Mouse (Mus musculus) liver, embryonic 15.5 days (tissue): Measurements from ENCODE around the gene Slc22a8. TPM values are rescaled to one million over a fixed set of nuclear protein-coding genes. Genes with fewer than 3 reads are reported as not detected.
A peak's percentile ranks its signal among the peaks of the same experiment; 100 is the strongest.

Experiments
- ATAC-seq: fragments of 200-750 bp; cut with Nextera tagmentation; 2 replicates; pipeline ENCODE4 v1.8.0; 2017; ENCODE audit warnings: moderate number of reproducible peaks, mild to moderate bottlenecking, moderate library complexity; ENCODE audit not compliant: insufficient read depth
- H3K27ac ChIP-seq: fragments of 300-500 bp; sonication (generic); replicated peaks from 2 replicates; pipeline ENCODE4 v1.5.1; 2015; ENCODE audit warnings: mild to moderate bottlenecking, inconsistent platforms
- H3K27me3 ChIP-seq: fragments of 300-500 bp; sonication (generic); 2 replicates; pipeline ENCODE4 v1.6.1; 2015; ENCODE audit warnings: mild to moderate bottlenecking, inconsistent platforms
- H3K36me3 ChIP-seq: fragments of 300-500 bp; sonication (generic); replicated peaks from 2 replicates; pipeline ENCODE4 v1.6.1; 2015; ENCODE audit warnings: moderate library complexity, mild to moderate bottlenecking, inconsistent platforms
- H3K4me1 ChIP-seq: fragments of 300-500 bp; sonication (generic); replicated peaks from 2 replicates; pipeline ENCODE4 v1.6.1; 2015; ENCODE audit warnings: inconsistent platforms
- H3K4me2 ChIP-seq: fragments of 300-500 bp; sonication (generic); 2 replicates; pipeline ENCODE4 v1.6.1; 2015; ENCODE audit warnings: moderate library complexity, mild to moderate bottlenecking, inconsistent platforms
- H3K4me3 ChIP-seq: fragments of 300-500 bp; sonication (generic); replicated peaks from 2 replicates; pipeline ENCODE4 v1.5.1; 2015; ENCODE audit warnings: mild to moderate bottlenecking, inconsistent platforms
- H3K9ac ChIP-seq: fragments of 300-500 bp; sonication (generic); 2 replicates; pipeline ENCODE4 v1.6.1; 2015; ENCODE audit warnings: moderate library complexity, mild to moderate bottlenecking, inconsistent platforms
- H3K9me3 ChIP-seq: fragments of 300-500 bp; sonication (generic); replicated peaks from 2 replicates; pipeline ENCODE4 v1.6.1; 2016; ENCODE audit warnings: inconsistent platforms
- WGBS: fragments of 180-500 bp; shearing (Covaris S2); methylation state at CpG from one replicate; pipeline ENCODE4 v1.1.7; 2015; ENCODE audit warnings: mixed read lengths; ENCODE audit not compliant: insufficient replicate concordance; 5-methylcytosine and 5-hydroxymethylcytosine counted together
- polyA plus RNA-seq: library from polyadenylated mRNA; unstranded; fragments of >200 nt; fragmentation: Nextera tagmentation; extraction: Ambion mirVana; gene quantifications from 2 replicates; pipeline ENCODE4 v1.2.1, GENCODE M21; 2015

Slc22a8 gene
- 2.1 and 2.3 TPM in 2 replicates for polyA plus RNA-seq

DNA sequence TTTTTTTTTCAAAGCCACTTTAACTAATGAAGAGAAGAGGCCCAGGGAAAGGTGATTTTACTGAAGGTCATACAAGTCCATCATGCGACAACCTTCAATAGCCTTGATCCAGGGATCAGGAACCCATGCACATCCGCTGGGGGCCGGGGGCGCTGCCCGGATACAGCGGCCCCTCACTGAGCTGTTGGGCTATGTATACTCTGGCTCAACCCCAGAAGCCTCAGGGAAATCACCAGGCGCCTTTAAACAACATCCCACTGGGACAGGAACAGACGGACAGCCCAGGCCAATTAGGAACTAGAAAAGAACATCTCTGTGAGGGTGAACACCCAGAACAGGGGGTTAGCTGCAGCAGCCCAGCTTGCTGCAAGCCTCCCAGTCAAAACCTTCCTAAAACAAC lies at the start of gene Slc22a8:
Gene Slc22a8 (plus strand): TSS at position 301 of the 400 bp plus-strand sequence.
- 71% methylated on average over 8 of the region's 8 CpGs for WGBS
- no peaks in the 10 kb centered on the region for H3K9me3 ChIP-seq
- H3K27me3 ChIP-seq = no peaks in the 10 kb centered on the region
- no peak within 1 kb of the TSS for H3K9ac ChIP-seq
- no peak within 1 kb of the TSS for H3K4me2 ChIP-seq
- H3K4me3 ChIP-seq = no peak within 1 kb of the TSS
- no peak for ATAC-seq
- H3K36me3 ChIP-seq = no peaks in the 10 kb centered on the region
- peaks cover 31% of the 10 kb centered on the region for H3K4me1 ChIP-seq
- H3K27ac ChIP-seq = peak within 1 kb of the TSS; percentile 14; the same call in 1 of the 2 replicates

GRCm38 (mm10) chr19:8558897-8559296 lies 32.2 kb upstream of the Slc22a8 start:
- H3K36me3 ChIP-seq = no peaks in the 10 kb centered on the region
- H3K27ac ChIP-seq = no peak overlapping the region
- H3K4me1 ChIP-seq = no peaks in the 10 kb centered on the region
- no peak overlapping the region for H3K4me2 ChIP-seq
- H3K4me3 ChIP-seq = no peak overlapping the region
- no peaks in the 10 kb centered on the region for H3K27me3 ChIP-seq
- WGBS = 45% methylated on average over 2 of the region's 2 CpGs
- no peak overlapping the region for H3K9ac ChIP-seq
- no peak for ATAC-seq
- no peaks in the 10 kb centered on the region for H3K9me3 ChIP-seq

- Histone ChIP-seq H3K4me3 (no peak overlapping the region), H3K27ac (no peak overlapping the region), H3K36me3 (no peaks in the 10 kb centered on the region), H3K4me2 (no peak overlapping the region), H3K9ac (no peak overlapping the region), H3K27me3 (no peaks in the 10 kb centered on the region), H3K4me1 (0 out of 2 replicates have a peak, but pooled peaks cover 2% of the 10 kb centered on the region), H3K9me3 (no peaks in the 10 kb centered on the region)
- WGBS = 48% methylated on average over 2 of the region's 2 CpGs
- no peak for ATAC-seq
Observed at GRCm38 (mm10) chr19:8564021-8564420, 27.0 kb upstream of the Slc22a8 start.

DNA sequence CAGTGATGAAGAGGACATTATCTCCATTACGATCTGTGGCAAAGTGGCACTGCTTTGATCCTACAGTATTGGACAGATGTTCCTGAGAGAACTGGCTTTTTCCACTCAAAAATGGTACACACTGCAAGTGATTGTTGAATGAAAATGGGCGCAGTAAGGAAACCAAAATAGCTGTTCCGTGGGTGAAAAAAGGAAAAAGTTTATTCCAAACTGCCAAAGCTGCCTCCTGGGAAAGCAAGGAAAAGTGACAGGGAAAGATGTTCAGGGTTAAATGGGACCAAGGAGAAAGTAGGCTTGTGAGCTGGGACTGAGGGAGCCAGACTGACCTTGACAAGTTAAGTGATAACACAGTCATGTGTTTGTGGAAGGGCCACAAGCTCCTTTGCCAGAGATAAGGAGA lies 26.6 kb upstream of the Slc22a8 start:
- Histone ChIP-seq H3K9me3 (no peaks in the 10 kb centered on the region), H3K27me3 (no peaks in the 10 kb centered on the region), H3K4me2 (no peak overlapping the region), H3K27ac (no peak overlapping the region), H3K36me3 (no peaks in the 10 kb centered on the region), H3K9ac (no peak overlapping the region), H3K4me1 (peaks cover 2% of the 10 kb centered on the region; the same call in 1 of the 2 replicates), H3K4me3 (no peak overlapping the region)
- ATAC-seq = no peak
- WGBS = 61% methylated on average over 3 of the region's 3 CpGs

GRCm38 (mm10) chr19:8565262-8565661 lies 25.8 kb upstream of the Slc22a8 start:
- H3K27me3 ChIP-seq = no peaks in the 10 kb centered on the region
- H3K9ac ChIP-seq = no peak overlapping the region
- no peaks in the 10 kb centered on the region for H3K9me3 ChIP-seq
- no peak for ATAC-seq
- H3K4me2 ChIP-seq = no peak overlapping the region
- H3K4me1 ChIP-seq = peaks cover 2% of the 10 kb centered on the region; the same call in 1 of the 2 replicates
- H3K4me3 ChIP-seq = no peak overlapping the region
- no peak overlapping the region for H3K27ac ChIP-seq
- no peaks in the 10 kb centered on the region for H3K36me3 ChIP-seq
- 29% methylated on average over 2 of the region's 2 CpGs for WGBS

DNA sequence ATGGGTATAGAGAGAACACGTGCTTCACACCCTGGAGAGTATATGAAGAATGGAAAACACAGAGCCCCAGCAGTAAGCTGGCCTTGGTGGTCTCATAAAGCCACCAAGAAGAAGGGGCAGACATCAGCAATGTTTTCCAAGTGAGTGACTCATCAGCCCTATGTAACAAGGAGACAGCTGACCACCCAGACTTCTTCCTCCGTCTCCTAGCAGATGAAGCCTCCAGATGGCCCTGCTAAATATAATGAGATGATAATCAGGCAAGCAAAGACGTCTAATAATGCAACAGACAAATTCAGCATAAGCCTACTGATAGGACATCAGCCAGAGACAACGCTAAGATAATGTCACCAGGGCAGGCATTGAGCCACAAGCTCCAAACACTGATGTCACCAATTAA lies 25.1 kb upstream of the Slc22a8 start:
- Histone ChIP-seq H3K9me3 (no peaks in the 10 kb centered on the region), H3K27ac (no peak overlapping the region), H3K9ac (no peak overlapping the region), H3K4me1 (peaks cover 2% of the 10 kb centered on the region; the same call in 1 of the 2 replicates), H3K4me3 (no peak overlapping the region), H3K36me3 (no peaks in the 10 kb centered on the region), H3K27me3 (no peaks in the 10 kb centered on the region), H3K4me2 (no peak overlapping the region)
- no peak for ATAC-seq
- 25% methylated on average over 4 of the region's 4 CpGs for WGBS

- H3K27me3 ChIP-seq = no peaks in the 10 kb centered on the region
- H3K9me3 ChIP-seq = no peaks in the 10 kb centered on the region
- no peak overlapping the region for H3K4me2 ChIP-seq
- H3K9ac ChIP-seq = no peak overlapping the region
- H3K4me1 ChIP-seq = peaks cover 2% of the 10 kb centered on the region; the same call in 1 of the 2 replicates
- no peak overlapping the region for H3K27ac ChIP-seq
- WGBS = 37% methylated on average over 13 of the region's 13 CpGs
- no peak overlapping the region for H3K4me3 ChIP-seq
- no peaks in the 10 kb centered on the region for H3K36me3 ChIP-seq
- ATAC-seq = no peak
Observed at GRCm38 (mm10) chr19:8567104-8567880, 23.8 kb upstream of the Slc22a8 start.

GRCm38 (mm10) chr19:8569453-8569863 lies 21.6 kb upstream of the Slc22a8 start:
- Histone ChIP-seq H3K27me3 (no peaks in the 10 kb centered on the region), H3K4me3 (no peak overlapping the region), H3K9me3 (no peaks in the 10 kb centered on the region), H3K36me3 (no peaks in the 10 kb centered on the region), H3K9ac (no peak overlapping the region), H3K4me1 (peaks cover 2% of the 10 kb centered on the region; the same call in 1 of the 2 replicates), H3K4me2 (peak overlapping the region; percentile 33), H3K27ac (no peak overlapping the region)
- ATAC-seq = no peak
- 11% methylated on average over 14 of the region's 14 CpGs for WGBS

DNA sequence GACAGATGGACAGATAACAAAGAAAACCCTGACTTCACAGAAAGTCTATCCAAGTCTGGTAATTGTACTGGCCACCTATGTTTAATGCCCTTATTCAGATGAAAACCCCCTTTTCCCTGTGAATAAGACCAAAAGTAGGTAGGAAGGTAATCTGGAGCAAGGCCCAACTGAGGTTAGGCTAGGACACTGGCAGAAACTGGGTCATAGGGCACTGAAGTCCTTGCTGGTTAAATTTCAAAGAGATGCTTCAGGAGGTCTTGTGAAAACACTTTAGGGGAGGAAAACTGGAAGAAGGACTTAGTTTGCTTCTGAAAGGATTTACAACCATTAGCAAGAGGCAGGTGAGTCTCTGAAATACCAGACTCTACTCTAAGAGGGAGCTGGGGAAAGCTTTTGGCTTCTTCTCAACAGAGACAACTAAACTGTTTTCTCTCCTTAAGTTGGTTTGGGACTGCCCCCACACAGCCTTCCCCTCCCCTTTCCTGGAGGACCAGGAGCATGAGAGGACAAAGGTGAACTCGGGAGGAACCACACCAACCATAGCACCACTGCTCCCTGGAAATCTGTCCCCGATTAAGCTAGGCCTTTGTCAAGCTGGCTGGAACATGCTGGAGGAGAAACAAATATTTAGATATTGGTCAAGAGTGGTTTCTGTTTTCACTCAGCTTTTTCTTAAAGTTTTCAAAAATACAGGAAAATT lies 20.6 kb upstream of the Slc22a8 start:
- Histone ChIP-seq H3K4me2 (no peak overlapping the region), H3K36me3 (no peaks in the 10 kb centered on the region), H3K4me1 (no peaks in the 10 kb centered on the region; the same call in 1 of the 2 replicates), H3K9ac (no peak overlapping the region), H3K4me3 (no peak overlapping the region), H3K27me3 (no peaks in the 10 kb centered on the region), H3K27ac (no peak overlapping the region), H3K9me3 (no peaks in the 10 kb centered on the region)
- WGBS = 62% methylated on average over 2 of the region's 2 CpGs
- ATAC-seq = no peak

GRCm38 (mm10) chr19:8571746-8572145 lies 19.3 kb upstream of the Slc22a8 start:
- Histone ChIP-seq H3K9ac (no peak overlapping the region), H3K9me3 (no peaks in the 10 kb centered on the region), H3K27ac (no peak overlapping the region), H3K4me3 (no peak overlapping the region), H3K4me2 (no peak overlapping the region), H3K27me3 (no peaks in the 10 kb centered on the region), H3K36me3 (no peaks in the 10 kb centered on the region), H3K4me1 (no peaks in the 10 kb centered on the region; the same call in 1 of the 2 replicates)
- WGBS = 54% methylated on average over 7 of the region's 7 CpGs
- no peak for ATAC-seq

DNA sequence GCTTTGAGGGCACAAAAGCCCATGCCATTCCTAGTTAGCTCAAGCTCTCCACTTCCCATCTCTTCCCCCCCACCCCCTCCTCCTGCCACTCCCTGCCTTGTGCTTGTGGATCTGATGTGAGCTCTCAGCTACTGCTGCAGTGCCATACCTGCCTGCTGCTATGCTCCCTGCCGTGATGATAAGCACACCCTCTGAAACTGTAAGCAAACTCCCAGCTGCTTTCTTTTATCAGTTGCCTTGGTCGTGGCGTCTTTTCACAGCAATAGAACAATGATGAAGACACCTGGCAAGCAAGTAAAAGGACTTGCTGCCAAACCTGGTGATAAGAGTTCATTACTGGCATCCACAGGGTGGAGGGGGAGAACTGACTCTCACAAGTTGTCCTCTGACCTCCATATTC lies 18.6 kb upstream of the Slc22a8 start:
- H3K27me3 ChIP-seq = no peaks in the 10 kb centered on the region
- 12% methylated on average over 3 of the region's 3 CpGs for WGBS
- H3K4me3 ChIP-seq = no peak overlapping the region
- no peak for ATAC-seq
- no peak overlapping the region for H3K9ac ChIP-seq
- H3K4me1 ChIP-seq = no peaks in the 10 kb centered on the region; the same call in 1 of the 2 replicates
- no peak overlapping the region for H3K27ac ChIP-seq
- H3K4me2 ChIP-seq = no peak overlapping the region
- no peaks in the 10 kb centered on the region for H3K36me3 ChIP-seq
- no peaks in the 10 kb centered on the region for H3K9me3 ChIP-seq
